Comparison of ENCODE assay signal across 31 mouse cellular contexts in the genomic region with DNA sequence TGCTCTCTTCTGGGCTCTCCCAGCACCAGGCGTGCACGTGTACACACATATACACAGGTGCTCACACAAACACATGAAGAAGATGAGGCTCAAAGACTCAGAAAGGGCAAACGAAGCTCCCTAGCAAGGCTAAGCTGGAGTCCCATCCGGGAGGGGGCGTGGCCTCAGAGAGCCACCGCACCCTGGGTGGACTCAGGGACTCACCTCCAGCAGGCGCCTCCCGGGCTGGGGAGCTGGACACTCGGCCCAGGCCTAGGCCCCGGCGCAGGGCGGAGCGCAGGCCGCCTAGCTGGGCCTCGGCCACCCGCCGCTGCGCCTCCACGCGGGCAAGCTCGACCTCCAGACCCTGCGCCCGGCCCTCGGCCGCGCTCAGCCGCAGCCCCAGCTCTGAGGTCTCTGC. TPM values are rescaled to one million over a fixed set of nuclear protein-coding genes. Genes with fewer than 3 reads are reported as not detected.
DNase-seq lines count a peak whose midpoint lies in the region; ATAC-seq and TF ChIP-seq lines count a peak whose summit lies in the region.
"Had no signal": no experiment of that assay in that cellular context is flagged by ENCODE, and none has a peak within 500 bp of the region (broad histone marks: within the 10 kb centered on the region; RNA-seq: fewer than 3 reads in every experiment).

No protein-coding gene starts in this region.

- TF ChIP-seq CTCF in lung, postnatal 0 days (IDR thresholded peaks at IDR 0.05), result no peak
- TF ChIP-seq CTCF in stomach, postnatal 0 days (IDR thresholded peaks at IDR 0.05; ENCODE audit: low read depth), result no peak

- ATAC-seq in forebrain, embryonic 13.5 days, result no peak
- ATAC-seq in lung, embryonic 16.5 days (ENCODE audit: low read depth), result no peak
- no peak for ATAC-seq in lung, postnatal 0 days
- peak; percentile 64 for ATAC-seq in stomach, postnatal 0 days (ENCODE audit: low FRiP score, low TSS enrichment)
- ATAC-seq: forebrain, embryonic 15.5 days; midbrain, embryonic 13.5 days had no signal

- no peak overlapping the region for H3K4me3 ChIP-seq in forebrain, embryonic 10.5 days
- no peak overlapping the region for H3K4me3 ChIP-seq in forebrain, embryonic 13.5 days
- H3K4me3 ChIP-seq in lung, embryonic 16.5 days (ENCODE audit: low read length), result no peak overlapping the region
- H3K4me3 ChIP-seq in lung, postnatal 0 days (ENCODE audit: low read depth, low read length), result no peak overlapping the region
- no peak overlapping the region for H3K4me3 ChIP-seq in stomach, postnatal 0 days (ENCODE audit: low read depth, low read length)
- H3K4me3 ChIP-seq: embryonic facial prominence, embryonic 13.5 days; forebrain, embryonic 15.5 days; gastrocnemius, adult 2 months; heart, adult 2 months; liver, embryonic 15.5 days; midbrain, embryonic 13.5 days had no signal

- H3K4me1 ChIP-seq in forebrain, embryonic 10.5 days, result peaks cover 21% of the 10 kb centered on the region
- H3K4me1 ChIP-seq in forebrain, embryonic 13.5 days, result peaks cover 25% of the 10 kb centered on the region
- peaks cover 35% of the 10 kb centered on the region for H3K4me1 ChIP-seq in lung, embryonic 16.5 days (replicated peaks; ENCODE audit: control insufficient read depth, insufficient read depth, low read length)
- H3K4me1 ChIP-seq in lung, postnatal 0 days (ENCODE audit: insufficient read depth, low read depth, low read length), result peaks cover 24% of the 10 kb centered on the region
- peaks cover 5% of the 10 kb centered on the region for H3K4me1 ChIP-seq in stomach, postnatal 0 days (replicated peaks; ENCODE audit: control insufficient read depth, insufficient read depth)
- H3K4me1 ChIP-seq: liver, embryonic 15.5 days had no signal

- no peak for DNase-seq in forebrain, embryonic 10.5 days (ENCODE audit: extremely low spot score, low spot score)
- no peak for DNase-seq in lung, postnatal 0 days (ENCODE audit: low spot score)
- DNase-seq in ZHBTc4 (ENCODE audit: low read depth, low spot score), result peak; percentile 62
- peak; percentile 72 for DNase-seq in stomach, postnatal 0 days (ENCODE audit: low spot score)
- no peak for DNase-seq in kidney, postnatal 36 days
- DNase-seq in frontal cortex, postnatal 10 days (ENCODE audit: low spot score in 2 of 2), result no peak
- DNase-seq: adrenal gland, postnatal 14 days; cerebellum, adult 11 months; cerebellum, adult 9-10 months; cerebellum, postnatal 36 days; embryo, embryonic 11 days; gastrocnemius, adult 2 months; gastrocnemius, postnatal 36 days; heart, adult 2 months; heart, postnatal 14 days; kidney, adult 18-20 months; kidney, postnatal 4 days; layer of hippocampus, postnatal 36 days; left cerebral cortex, postnatal 4 days; lung, postnatal 10 days; retina, postnatal 1 day; right cerebral cortex, postnatal 14 days; thymus, adult 18-20 months; thymus, postnatal 25 days had no signal

- H3K4me2 ChIP-seq in forebrain, embryonic 13.5 days, result no peak overlapping the region
- H3K4me2 ChIP-seq in lung, embryonic 16.5 days (ENCODE audit: low read depth, low read length), result no peak overlapping the region
- no peak overlapping the region for H3K4me2 ChIP-seq in lung, postnatal 0 days (replicated peaks; ENCODE audit: low read depth, low read length)
- H3K4me2 ChIP-seq in stomach, postnatal 0 days (replicated peaks; ENCODE audit: low read depth), result no peak overlapping the region
- H3K4me2 ChIP-seq: embryonic facial prominence, embryonic 13.5 days; forebrain, embryonic 15.5 days; liver, embryonic 15.5 days; midbrain, embryonic 13.5 days had no signal

- H3K27me3 ChIP-seq in forebrain, embryonic 10.5 days (ENCODE audit: poor library complexity, severe bottlenecking), result no peaks in the 10 kb centered on the region
- H3K27me3 ChIP-seq in forebrain, embryonic 13.5 days, result no peaks in the 10 kb centered on the region
- H3K27me3 ChIP-seq in lung, embryonic 16.5 days (ENCODE audit: control insufficient read depth, insufficient read depth, low read depth, low read length), result no peaks in the 10 kb centered on the region
- no peaks in the 10 kb centered on the region for H3K27me3 ChIP-seq in lung, postnatal 0 days (replicated peaks; ENCODE audit: insufficient read depth, low read length)
- H3K27me3 ChIP-seq in stomach, postnatal 0 days (ENCODE audit: control insufficient read depth, insufficient read depth, low read length), result no peaks in the 10 kb centered on the region
- H3K27me3 ChIP-seq: embryonic facial prominence, embryonic 13.5 days; forebrain, embryonic 15.5 days; liver, embryonic 15.5 days; midbrain, embryonic 13.5 days had no signal

- H3K9me3 ChIP-seq in forebrain, embryonic 10.5 days, result no peaks in the 10 kb centered on the region
- no peaks in the 10 kb centered on the region for H3K9me3 ChIP-seq in forebrain, embryonic 13.5 days (replicated peaks)
- no peaks in the 10 kb centered on the region for H3K9me3 ChIP-seq in lung, embryonic 16.5 days (ENCODE audit: control insufficient read depth, low read length)
- no peaks in the 10 kb centered on the region for H3K9me3 ChIP-seq in lung, postnatal 0 days (ENCODE audit: low read length)
- H3K9me3 ChIP-seq in stomach, postnatal 0 days (ENCODE audit: control insufficient read depth, low read length), result no peaks in the 10 kb centered on the region
- H3K9me3 ChIP-seq: embryonic facial prominence, embryonic 13.5 days; forebrain, embryonic 15.5 days; liver, embryonic 15.5 days; midbrain, embryonic 13.5 days had no signal

- H3K27ac ChIP-seq in forebrain, embryonic 10.5 days, result 0 out of 2 replicates have a peak overlapping the region, but pooled peaks have one; percentile 25
- H3K27ac ChIP-seq in forebrain, embryonic 13.5 days, result no peak overlapping the region
- peak overlapping the region; percentile 27; the same call in 1 of the 2 replicates for H3K27ac ChIP-seq in lung, embryonic 16.5 days (ENCODE audit: low read length)
- H3K27ac ChIP-seq in lung, postnatal 0 days (ENCODE audit: low read length), result no peak overlapping the region
- no peak overlapping the region for H3K27ac ChIP-seq in stomach, postnatal 0 days (replicated peaks)
- H3K27ac ChIP-seq: embryonic facial prominence, embryonic 13.5 days; forebrain, embryonic 15.5 days; gastrocnemius, adult 2 months; heart, adult 2 months; liver, embryonic 15.5 days; macrophage; midbrain, embryonic 13.5 days had no signal

- H3K36me3 ChIP-seq in forebrain, embryonic 10.5 days (replicated peaks), result peaks cover 96% of the 10 kb centered on the region
- peaks cover 79% of the 10 kb centered on the region for H3K36me3 ChIP-seq in forebrain, embryonic 13.5 days (ENCODE audit: poor library complexity, severe bottlenecking)
- H3K36me3 ChIP-seq in lung, embryonic 16.5 days (ENCODE audit: control insufficient read depth, insufficient read depth, low read length), result peaks cover 6% of the 10 kb centered on the region
- 0 out of 2 replicates have a peak, but pooled peaks cover 3% of the 10 kb centered on the region for H3K36me3 ChIP-seq in lung, postnatal 0 days (ENCODE audit: insufficient read depth, low read length)
- no peaks in the 10 kb centered on the region for H3K36me3 ChIP-seq in stomach, postnatal 0 days (ENCODE audit: control insufficient read depth, insufficient read depth, low read length)
- H3K36me3 ChIP-seq: liver, embryonic 15.5 days had no signal

- H3K9ac ChIP-seq in forebrain, embryonic 13.5 days, result no peak overlapping the region
- no peak overlapping the region for H3K9ac ChIP-seq in lung, embryonic 16.5 days (ENCODE audit: low read length)
- H3K9ac ChIP-seq in lung, postnatal 0 days (replicated peaks; ENCODE audit: low read depth), result no peak overlapping the region
- no peak overlapping the region for H3K9ac ChIP-seq in stomach, postnatal 0 days (ENCODE audit: low read length)
- H3K9ac ChIP-seq: forebrain, embryonic 15.5 days; liver, embryonic 15.5 days; midbrain, embryonic 13.5 days had no signal

- no peak for TF ChIP-seq EP300 in lung, postnatal 0 days (IDR thresholded peaks at IDR 0.05)
- TF ChIP-seq EP300 in stomach, postnatal 0 days (optimal IDR thresholded peaks at IDR 0.05), result no peak

- 86% methylated on average over 27 of the region's 27 CpGs for WGBS in forebrain, embryonic 10.5 days
- WGBS in forebrain, embryonic 13.5 days, result 83% methylated on average over 27 of the region's 27 CpGs
- WGBS in lung, embryonic 16.5 days, result 73% methylated on average over 27 of the region's 27 CpGs
- WGBS in lung, postnatal 0 days, result 78% methylated on average over 14 of the region's 27 CpGs
- WGBS in stomach, postnatal 0 days, result 76% methylated on average over 23 of the region's 27 CpGs

RNA-seq across cellular contexts. Expression of gene Mfap2, which starts 14.8 kb away (rescaled TPM):
- 265 TPM in 2 replicates for polyA plus RNA-seq in forebrain, embryonic 10.5 days (2016; fragmentation: Nextera tagmentation; extraction: Ambion mirVana)
- 253 and 270 TPM in 2 replicates for polyA plus RNA-seq in forebrain, embryonic 13.5 days (2015; fragmentation: Nextera tagmentation; extraction: Ambion mirVana)
- 500 and 511 TPM in 2 replicates for polyA plus RNA-seq in lung, embryonic 16.5 days (2015; fragmentation: Nextera tagmentation; extraction: Ambion mirVana)
- 398 and 422 TPM in 2 replicates for polyA plus RNA-seq in lung, postnatal 0 days (2015; fragmentation: Nextera tagmentation; extraction: Ambion mirVana)
- 244 and 247 TPM in 2 replicates for polyA plus RNA-seq in stomach, postnatal 0 days (2015; fragmentation: Nextera tagmentation; extraction: Ambion mirVana)
- polyA plus RNA-seq: macrophage had no signal

RNA-seq across cellular contexts. Expression of gene Crocc, which starts 35.4 kb away (rescaled TPM):
- polyA plus RNA-seq in forebrain, embryonic 10.5 days (2016; fragmentation: Nextera tagmentation; extraction: Ambion mirVana), result 10.0 and 10.9 TPM in 2 replicates
- 7.4 and 7.7 TPM in 2 replicates for polyA plus RNA-seq in forebrain, embryonic 13.5 days (2015; fragmentation: Nextera tagmentation; extraction: Ambion mirVana)
- 5.3 and 5.5 TPM in 2 replicates for polyA plus RNA-seq in lung, embryonic 16.5 days (2015; fragmentation: Nextera tagmentation; extraction: Ambion mirVana)
- 2.3 and 2.9 TPM in 2 replicates for polyA plus RNA-seq in lung, postnatal 0 days (2015; fragmentation: Nextera tagmentation; extraction: Ambion mirVana)
- 1.4 and 1.6 TPM in 2 replicates for polyA plus RNA-seq in stomach, postnatal 0 days (2015; fragmentation: Nextera tagmentation; extraction: Ambion mirVana)

RNA-seq across cellular contexts. Expression of gene Atp13a2, which starts 38.3 kb away (rescaled TPM):
- 39.9 and 40.6 TPM in 2 replicates for polyA plus RNA-seq in forebrain, embryonic 10.5 days (2016; fragmentation: Nextera tagmentation; extraction: Ambion mirVana)
- polyA plus RNA-seq in forebrain, embryonic 13.5 days (2015; fragmentation: Nextera tagmentation; extraction: Ambion mirVana), result 76.9 and 85.9 TPM in 2 replicates
- polyA plus RNA-seq in lung, embryonic 16.5 days (2015; fragmentation: Nextera tagmentation; extraction: Ambion mirVana), result 34.5 and 35.6 TPM in 2 replicates
- 34.2 and 34.4 TPM in 2 replicates for polyA plus RNA-seq in lung, postnatal 0 days (2015; fragmentation: Nextera tagmentation; extraction: Ambion mirVana)
- polyA plus RNA-seq in stomach, postnatal 0 days (2015; fragmentation: Nextera tagmentation; extraction: Ambion mirVana), result 14.4 and 15.9 TPM in 2 replicates

RNA-seq across cellular contexts. Expression of gene Necap2, which starts 53.2 kb away (rescaled TPM):
- 54.1 and 54.7 TPM in 2 replicates for polyA plus RNA-seq in forebrain, embryonic 10.5 days (2016; fragmentation: Nextera tagmentation; extraction: Ambion mirVana)
- polyA plus RNA-seq in forebrain, embryonic 13.5 days (2015; fragmentation: Nextera tagmentation; extraction: Ambion mirVana), result 44.9 and 48.0 TPM in 2 replicates
- 108 and 116 TPM in 2 replicates for polyA plus RNA-seq in lung, embryonic 16.5 days (2015; fragmentation: Nextera tagmentation; extraction: Ambion mirVana)
- polyA plus RNA-seq in lung, postnatal 0 days (2015; fragmentation: Nextera tagmentation; extraction: Ambion mirVana), result 102 and 110 TPM in 2 replicates
- polyA plus RNA-seq in stomach, postnatal 0 days (2015; fragmentation: Nextera tagmentation; extraction: Ambion mirVana), result 77.7 and 81.1 TPM in 2 replicates

Comparison
In these comparisons a context has a peak if more than half of its experiments do, and no peak if none do; other contexts are left out.
1. H3K27ac ChIP-seq: peak in forebrain, embryonic 10.5 days (single experiment) and lung, embryonic 16.5 days (single experiment); none in forebrain, embryonic 13.5 days (single experiment), lung, postnatal 0 days (single experiment) and stomach, postnatal 0 days (single experiment).
2. DNase-seq: peak in ZHBTc4 (single experiment) and stomach, postnatal 0 days (single experiment); none in forebrain, embryonic 10.5 days (single experiment), lung, postnatal 0 days (single experiment), kidney, postnatal 36 days (0 of 2) and frontal cortex, postnatal 10 days (0 of 2).